Mouse (Mus musculus) liver, postnatal 0 days (tissue): ENCODE measurements around the gene Pth2. TPM values are rescaled to one million over a fixed set of nuclear protein-coding genes. Genes with fewer than 3 reads are reported as not detected.

Source experiments
- ATAC-seq: fragments of 200-750 bp; cut with Nextera tagmentation; 2 replicates; pipeline ENCODE4 v1.8.0; 2017; ENCODE audit warnings: mild to moderate bottlenecking, moderate library complexity
- DNase-seq: peaks from one replicate; pipeline ENCODE4 v3.0.0-alpha.2; 2016
- H3K27ac ChIP-seq: fragments of 300-500 bp; sonication (generic); 2 replicates; pipeline ENCODE4 v1.5.1; 2014; ENCODE audit warnings: antibody characterized with exemption, moderate library complexity, mild to moderate bottlenecking, low read depth
- H3K27me3 ChIP-seq: fragments of 300-500 bp; sonication (generic); 2 replicates; pipeline ENCODE4 v1.6.1; 2014; ENCODE audit warnings: low read length, control low read depth, mixed read lengths; ENCODE audit not compliant: insufficient read depth
- H3K36me3 ChIP-seq: fragments of 300-500 bp; sonication (generic); replicated peaks from 2 replicates; pipeline ENCODE4 v1.6.1; 2014; ENCODE audit warnings: mild to moderate bottlenecking, control low read depth, low read length, moderate library complexity, mixed read lengths; ENCODE audit not compliant: insufficient read depth
- H3K4me1 ChIP-seq: fragments of 300-500 bp; sonication (generic); 2 replicates; pipeline ENCODE4 v1.6.1; 2014; ENCODE audit warnings: antibody characterized with exemption, mild to moderate bottlenecking, control low read depth; ENCODE audit not compliant: insufficient read depth
- H3K4me2 ChIP-seq: fragments of 300-500 bp; sonication (generic); 2 replicates; pipeline ENCODE4 v1.6.1; 2014; ENCODE audit warnings: low read depth, mild to moderate bottlenecking, low read length, moderate library complexity, mixed read lengths
- H3K4me3 ChIP-seq: fragments of 300-500 bp; sonication (generic); 2 replicates; pipeline ENCODE4 v1.5.1; 2014; ENCODE audit warnings: low read depth, low read length
- H3K9ac ChIP-seq: fragments of 300-500 bp; sonication (generic); replicated peaks from 2 replicates; pipeline ENCODE4 v1.6.1; 2014; ENCODE audit warnings: mild to moderate bottlenecking, moderate library complexity
- H3K9me3 ChIP-seq: fragments of 300-500 bp; sonication (generic); 2 replicates; pipeline ENCODE4 v1.6.1; 2016; ENCODE audit warnings: mild to moderate bottlenecking, control low read depth, low read length, mixed read lengths
- CTCF ChIP-seq: sonication (generic); IDR thresholded peaks from 2 replicates; pipeline ENCODE4 v1.5.1; 2016; ENCODE audit warnings: antibody characterized with exemption, low read depth
- EP300 ChIP-seq: IDR thresholded peaks from 2 replicates; pipeline ENCODE4 v1.6.1; 2016; ENCODE audit warnings: antibody characterized with exemption, low read depth, mild to moderate bottlenecking
- WGBS: fragments of 180-500 bp; shearing (Covaris S2); extraction: QIAGEN DNeasy Blood & Tissue Kit; methylation state at CpG from one replicate; pipeline ENCODE4 v1.1.7; 2014; ENCODE audit not compliant: insufficient replicate concordance; 5-methylcytosine and 5-hydroxymethylcytosine counted together
- polyA plus RNA-seq: library from polyadenylated mRNA; unstranded; fragments of >200 nt; fragmentation: Nextera tagmentation; extraction: Ambion mirVana; gene quantifications from 2 replicates; pipeline ENCODE4 v1.2.1, GENCODE M21; 2015

The Pth2 gene
- polyA plus RNA-seq, 1 experiment from 2014 or later: not detected

- Histone ChIP-seq H3K36me3 (peaks cover 2% of the 10 kb centered on the region; the same call in 1 of the 2 replicates), H3K27ac (no peak overlapping the region), H3K9me3 (no peaks in the 10 kb centered on the region), H3K4me3 (peak overlapping the region; percentile 40), H3K4me2 (peak overlapping the region; percentile 79), H3K9ac (no peak overlapping the region; the same call in none of the 2 replicates), H3K4me1 (peaks cover 15% of the 10 kb centered on the region), H3K27me3 (peaks cover 46% of the 10 kb centered on the region)
- peak; percentile 93 for TF ChIP-seq CTCF
- TF ChIP-seq EP300: no peak
- 5% methylated on average over 35 of the region's 35 CpGs for WGBS
- ATAC-seq: peak; percentile 86
- peak; percentile 88 for DNase-seq
Observed at GRCm38 (mm10) chr7:45161612-45162473, 19.0 kb upstream of the Pth2 start.

- Histone ChIP-seq H3K36me3 (peaks cover 2% of the 10 kb centered on the region; the same call in 1 of the 2 replicates), H3K27ac (no peak overlapping the region), H3K4me2 (peak overlapping the region; percentile 79), H3K9me3 (no peaks in the 10 kb centered on the region), H3K9ac (no peak overlapping the region; the same call in 1 of the 2 replicates), H3K27me3 (peaks cover 54% of the 10 kb centered on the region), H3K4me3 (no peak overlapping the region; the same call in 1 of the 2 replicates), H3K4me1 (peaks cover 15% of the 10 kb centered on the region)
- DNase-seq: no peak
- WGBS: 26% methylated on average over 6 of the region's 6 CpGs
- ATAC-seq: peak; percentile 24; the same call in 1 of the 2 replicates
- TF ChIP-seq CTCF (no peak), EP300 (no peak)
Observed at GRCm38 (mm10) chr7:45162551-45162950, 18.2 kb upstream of the Pth2 start.

GRCm38 (mm10) chr7:45162996-45163615, 17.7 kb upstream of the Pth2 start:
- peaks cover 15% of the 10 kb centered on the region for H3K4me1 ChIP-seq
- peaks cover under 1% of the 10 kb centered on the region; the same call in 1 of the 2 replicates for H3K36me3 ChIP-seq
- DNase-seq (no peak), ATAC-seq (no peak)
- no peak overlapping the region for H3K4me2 ChIP-seq
- no peak overlapping the region for H3K27ac ChIP-seq
- 69% methylated on average over 9 of the region's 9 CpGs for WGBS
- no peak overlapping the region for H3K9ac ChIP-seq
- no peak overlapping the region for H3K4me3 ChIP-seq
- TF ChIP-seq CTCF: no peak
- TF ChIP-seq EP300: no peak
- no peaks in the 10 kb centered on the region for H3K9me3 ChIP-seq
- H3K27me3 ChIP-seq: peaks cover 59% of the 10 kb centered on the region

GRCm38 (mm10) chr7:45163735-45164490, 16.9 kb upstream of the Pth2 start, which contains the start of gene Slc17a7:
TSS of gene Slc17a7 (plus strand) at chr7:45163949.
- Histone ChIP-seq H3K9me3 (peaks cover 6% of the 10 kb centered on the region), H3K4me2 (peak within 1 kb of the TSS; percentile 75), H3K9ac (peak within 1 kb of the TSS; percentile 44; the same call in 1 of the 2 replicates), H3K36me3 (no peaks in the 10 kb centered on the region; the same call in 1 of the 2 replicates), H3K4me1 (peaks cover 15% of the 10 kb centered on the region), H3K4me3 (peak within 1 kb of the TSS; percentile 49), H3K27me3 (peaks cover 67% of the 10 kb centered on the region), H3K27ac (no peak within 1 kb of the TSS)
- peak; percentile 57 for DNase-seq
- TF ChIP-seq CTCF (no peak), EP300 (no peak)
- no peak for ATAC-seq
- 3% methylated on average over 32 of the region's 41 CpGs for WGBS

- ATAC-seq (no peak), DNase-seq (no peak)
- WGBS: 65% methylated on average over 5 of the region's 5 CpGs
- H3K27ac ChIP-seq: no peak overlapping the region
- no peak overlapping the region for H3K4me2 ChIP-seq
- H3K4me3 ChIP-seq: no peak overlapping the region
- H3K36me3 ChIP-seq: no peaks in the 10 kb centered on the region
- peaks cover 15% of the 10 kb centered on the region for H3K4me1 ChIP-seq
- no peak overlapping the region for H3K9ac ChIP-seq
- no peak for TF ChIP-seq EP300
- TF ChIP-seq CTCF: no peak
- H3K27me3 ChIP-seq: peaks cover 76% of the 10 kb centered on the region
- peaks cover 15% of the 10 kb centered on the region for H3K9me3 ChIP-seq
Observed at GRCm38 (mm10) chr7:45164833-45165232, 16.0 kb upstream of the Pth2 start.

- H3K27ac ChIP-seq: no peak overlapping the region
- DNase-seq (no peak), ATAC-seq (no peak)
- peaks cover 21% of the 10 kb centered on the region for H3K9me3 ChIP-seq
- WGBS: 50% methylated on average over 11 of the region's 11 CpGs
- TF ChIP-seq EP300 (no peak), CTCF (no peak)
- H3K27me3 ChIP-seq: peaks cover 76% of the 10 kb centered on the region
- no peak overlapping the region for H3K9ac ChIP-seq
- no peaks in the 10 kb centered on the region for H3K36me3 ChIP-seq
- no peak overlapping the region for H3K4me2 ChIP-seq
- H3K4me1 ChIP-seq: peaks cover 15% of the 10 kb centered on the region
- H3K4me3 ChIP-seq: no peak overlapping the region
Observed at GRCm38 (mm10) chr7:45165701-45166100, 15.1 kb upstream of the Pth2 start.
